Mouse (Mus musculus) heart, embryonic 12.5 days (tissue): ENCODE measurements around the gene Fcgr2b. TPM values are rescaled to one million over a fixed set of nuclear protein-coding genes. Genes with fewer than 3 reads are reported as not detected.

Experiments used
- ATAC-seq: fragments of 200-750 bp; cut with Nextera tagmentation; 2 replicates; pipeline ENCODE4 v1.8.0; 2017; ENCODE audit warnings: moderate TSS enrichment, moderate library complexity; ENCODE audit not compliant: insufficient number of reproducible peaks, low FRiP score
- H3K27ac ChIP-seq: fragments of 300-500 bp; sonication (generic); 2 replicates; pipeline ENCODE4 v1.5.1; 2016; ENCODE audit warnings: mild to moderate bottlenecking, moderate library complexity; ENCODE audit not compliant: poor library complexity, severe bottlenecking
- H3K27me3 ChIP-seq: fragments of 300-500 bp; sonication (generic); replicated peaks from 2 replicates; pipeline ENCODE4 v1.6.1; 2016; ENCODE audit warnings: mild to moderate bottlenecking, moderate library complexity
- H3K36me3 ChIP-seq: fragments of 300-500 bp; sonication (generic); 2 replicates; pipeline ENCODE4 v1.6.1; 2016; ENCODE audit warnings: mild to moderate bottlenecking, moderate library complexity
- H3K4me1 ChIP-seq: fragments of 300-500 bp; sonication (generic); replicated peaks from 2 replicates; pipeline ENCODE4 v1.6.1; 2016; ENCODE audit warnings: mild to moderate bottlenecking
- H3K4me2 ChIP-seq: fragments of 300-500 bp; sonication (generic); 2 replicates; pipeline ENCODE4 v1.6.1; 2016; ENCODE audit warnings: mild to moderate bottlenecking, moderate library complexity
- H3K4me3 ChIP-seq: fragments of 300-500 bp; sonication (generic); 2 replicates; pipeline ENCODE4 v1.5.1; 2016; ENCODE audit warnings: mild to moderate bottlenecking
- H3K9ac ChIP-seq: fragments of 300-500 bp; sonication (generic); 2 replicates; pipeline ENCODE4 v1.6.1; 2016; ENCODE audit warnings: mild to moderate bottlenecking, moderate library complexity
- H3K9me3 ChIP-seq: fragments of 300-500 bp; sonication (generic); replicated peaks from 2 replicates; pipeline ENCODE4 v1.6.1; 2016; ENCODE audit warnings: mild to moderate bottlenecking, moderate library complexity
- WGBS: fragments of 180-500 bp; shearing (Covaris S2); methylation state at CpG from one replicate; pipeline ENCODE4 v1.1.7; 2016; 5-methylcytosine and 5-hydroxymethylcytosine counted together
- polyA plus RNA-seq: library from polyadenylated mRNA; unstranded; fragments of >200 nt; fragmentation: Nextera tagmentation; extraction: Ambion mirVana; gene quantifications from 2 replicates; pipeline ENCODE4 v1.2.1, GENCODE M21; 2016

Fcgr2b gene
- polyA plus RNA-seq, 1 experiment from 2014 or later = 0.19 TPM

DNA sequence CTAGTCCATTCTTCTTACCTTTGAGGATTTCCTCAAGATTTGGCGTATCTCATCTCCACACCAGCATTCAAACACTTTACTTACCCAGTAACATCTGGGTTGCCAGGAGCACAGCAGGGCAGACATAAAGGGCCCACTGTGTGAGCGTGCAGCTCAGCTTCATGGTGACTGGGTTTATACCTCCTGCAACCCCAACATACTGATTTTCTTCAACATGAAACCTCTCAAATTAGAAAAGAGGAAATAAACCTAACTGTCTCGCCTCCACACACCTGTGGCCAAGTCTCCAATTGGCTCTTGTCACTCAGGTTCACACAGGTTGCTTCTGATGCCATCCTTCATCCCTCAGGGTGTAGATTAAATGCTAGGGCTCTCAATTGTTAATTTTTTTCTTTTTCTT is 49.0 kb downstream of the Fcgr2b start, which contains the start of gene Fcrla:
TSS of gene Fcrla (minus strand) at position 206 of the 400 bp plus-strand sequence.
- Histone ChIP-seq H3K9me3 (no peaks in the 10 kb centered on the region), H3K4me2 (no peak within 1 kb of the TSS), H3K4me3 (no peak within 1 kb of the TSS), H3K27ac (no peak within 1 kb of the TSS), H3K4me1 (no peaks in the 10 kb centered on the region), H3K36me3 (no peaks in the 10 kb centered on the region), H3K9ac (no peak within 1 kb of the TSS), H3K27me3 (no peaks in the 10 kb centered on the region)
- WGBS = 76% methylated on average over 3 of the region's 3 CpGs
- no peak for ATAC-seq

- no peak overlapping the region for H3K4me2 ChIP-seq
- H3K27ac ChIP-seq = no peak overlapping the region
- 44% methylated on average over 6 of the region's 6 CpGs for WGBS
- H3K9ac ChIP-seq = no peak overlapping the region
- no peaks in the 10 kb centered on the region for H3K36me3 ChIP-seq
- ATAC-seq = no peak
- H3K27me3 ChIP-seq = no peaks in the 10 kb centered on the region
- H3K4me3 ChIP-seq = no peak overlapping the region
- no peaks in the 10 kb centered on the region for H3K9me3 ChIP-seq
- no peaks in the 10 kb centered on the region for H3K4me1 ChIP-seq
Observed at GRCm38 (mm10) chr1:170926941-170927340, 49.4 kb downstream of the Fcgr2b start.

GRCm38 (mm10) chr1:170924485-170924884 is 51.9 kb downstream of the Fcgr2b start:
- H3K9ac ChIP-seq = no peak overlapping the region
- no peaks in the 10 kb centered on the region for H3K36me3 ChIP-seq
- no peaks in the 10 kb centered on the region for H3K27me3 ChIP-seq
- no peak for ATAC-seq
- H3K4me2 ChIP-seq = 0 out of 2 replicates have a peak overlapping the region, but pooled peaks have one; percentile 14
- H3K27ac ChIP-seq = no peak overlapping the region
- WGBS = 46% methylated on average over 6 of the region's 6 CpGs
- H3K4me3 ChIP-seq = no peak overlapping the region
- no peaks in the 10 kb centered on the region for H3K4me1 ChIP-seq
- H3K9me3 ChIP-seq = no peaks in the 10 kb centered on the region

GRCm38 (mm10) chr1:170919308-170919707 is 57.0 kb downstream of the Fcgr2b start:
- Histone ChIP-seq H3K9ac (no peak overlapping the region), H3K4me1 (peaks cover 11% of the 10 kb centered on the region), H3K4me2 (no peak overlapping the region), H3K27me3 (peaks cover 4% of the 10 kb centered on the region; the same call in 1 of the 2 replicates), H3K27ac (no peak overlapping the region), H3K4me3 (no peak overlapping the region), H3K36me3 (no peaks in the 10 kb centered on the region), H3K9me3 (0 out of 2 replicates have a peak, but pooled peaks cover 4% of the 10 kb centered on the region)
- 92% methylated on average over 8 of the region's 8 CpGs for WGBS
- no peak for ATAC-seq

DNA sequence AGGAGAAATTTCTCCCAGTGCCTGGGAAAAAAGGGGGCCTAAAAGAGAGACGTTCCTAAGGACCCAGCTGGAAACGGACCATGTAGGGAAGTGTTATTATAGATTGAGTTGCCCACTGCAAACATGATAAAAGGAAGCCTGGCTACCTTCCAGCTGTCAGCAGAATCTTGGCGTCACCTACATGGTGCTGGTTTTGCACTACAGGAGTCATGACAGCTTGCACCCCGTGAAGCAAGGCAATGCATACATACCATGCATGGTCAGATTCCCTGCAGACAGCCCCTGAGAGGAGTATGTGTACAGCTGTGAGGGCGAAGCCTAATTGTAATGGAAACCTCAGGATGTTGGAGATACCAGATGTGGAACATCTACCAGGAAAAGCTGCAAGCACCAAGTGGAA is 60.7 kb downstream of the Fcgr2b start:
- peak overlapping the region; percentile 68 for H3K27ac ChIP-seq
- peaks cover 32% of the 10 kb centered on the region for H3K27me3 ChIP-seq
- H3K4me3 ChIP-seq = no peak overlapping the region
- no peaks in the 10 kb centered on the region for H3K36me3 ChIP-seq
- no peak overlapping the region for H3K9ac ChIP-seq
- H3K9me3 ChIP-seq = 0 out of 2 replicates have a peak, but pooled peaks cover 4% of the 10 kb centered on the region
- ATAC-seq = peak; percentile 72
- 16% methylated on average over 5 of the region's 5 CpGs for WGBS
- peaks cover 11% of the 10 kb centered on the region for H3K4me1 ChIP-seq
- 0 out of 2 replicates have a peak overlapping the region, but pooled peaks have one; percentile 3 for H3K4me2 ChIP-seq

- no peaks in the 10 kb centered on the region for H3K36me3 ChIP-seq
- no peak for ATAC-seq
- no peak within 1 kb of the TSS for H3K4me3 ChIP-seq
- peaks cover 17% of the 10 kb centered on the region for H3K4me1 ChIP-seq
- no peak within 1 kb of the TSS for H3K9ac ChIP-seq
- H3K27me3 ChIP-seq = peaks cover 56% of the 10 kb centered on the region
- no peak within 1 kb of the TSS for H3K4me2 ChIP-seq
- 0 out of 2 replicates have a peak, but pooled peaks cover 4% of the 10 kb centered on the region for H3K9me3 ChIP-seq
- 64% methylated on average over 5 of the region's 5 CpGs for WGBS
- no peak within 1 kb of the TSS for H3K27ac ChIP-seq
Observed at GRCm38 (mm10) chr1:170912891-170913615, 63.3 kb downstream of the Fcgr2b start, which contains the start of gene Fcrlb. TSS of gene Fcrlb (minus strand) at chr1:170912941.

GRCm38 (mm10) chr1:170911907-170912660 is 64.3 kb downstream of the Fcgr2b start:
- Histone ChIP-seq H3K4me3 (no peak overlapping the region), H3K4me2 (no peak overlapping the region), H3K9me3 (0 out of 2 replicates have a peak, but pooled peaks cover 4% of the 10 kb centered on the region), H3K27ac (no peak overlapping the region), H3K9ac (no peak overlapping the region), H3K36me3 (no peaks in the 10 kb centered on the region), H3K4me1 (peaks cover 27% of the 10 kb centered on the region), H3K27me3 (peaks cover 64% of the 10 kb centered on the region)
- 76% methylated on average over 11 of the region's 11 CpGs for WGBS
- no peak for ATAC-seq

Other genes with a start within 250 kb of the Fcgr2b start
- 15.0 and 16.7 TPM in 2 replicates for gene Atf6, start 108.8 kb downstream of the Fcgr2b start, polyA plus RNA-seq
- 0.43 and 0.62 TPM in 2 replicates for gene Gm26620, start 91.5 kb downstream of the Fcgr2b start, polyA plus RNA-seq
- gene Dusp12, start 91.0 kb downstream of the Fcgr2b start, polyA plus RNA-seq = 28.4 and 28.8 TPM in 2 replicates
- not detected in 2 replicates for gene Fcrlb, start 63.6 kb downstream of the Fcgr2b start, polyA plus RNA-seq
- gene Fcrla, start 49.0 kb downstream of the Fcgr2b start, polyA plus RNA-seq = 0.26 TPM in 1 of 2 replicates, not detected in the other
- gene Fcgr4, start 42.4 kb upstream of the Fcgr2b start, polyA plus RNA-seq = 0.14 and 0.24 TPM in 2 replicates
- gene Fcgr3, start 88.4 kb upstream of the Fcgr2b start, polyA plus RNA-seq = 3.8 and 4.5 TPM in 2 replicates
- gene Cfap126, start 137.4 kb upstream of the Fcgr2b start, polyA plus RNA-seq = 2.9 and 3.5 TPM in 2 replicates
- 420 and 425 TPM in 2 replicates for gene Sdhc, start 174.1 kb upstream of the Fcgr2b start, polyA plus RNA-seq
- 0.11 and 0.15 TPM in 2 replicates for gene Mpz, start 174.2 kb upstream of the Fcgr2b start, polyA plus RNA-seq
- gene Pcp4l1, start 219.7 kb upstream of the Fcgr2b start, polyA plus RNA-seq = 32.7 and 33.4 TPM in 2 replicates
- gene Nr1i3, start 237.4 kb upstream of the Fcgr2b start, polyA plus RNA-seq = 0.19 and 0.22 TPM in 2 replicates
- gene Tomm40l, start 246.0 kb upstream of the Fcgr2b start, polyA plus RNA-seq = 41.8 and 43.3 TPM in 2 replicates
- gene Apoa2, start 248.5 kb upstream of the Fcgr2b start, polyA plus RNA-seq = 10.7 and 46.5 TPM in 2 replicates